Mouse (Mus musculus) frontal cortex, adult 2 months (tissue): ENCODE measurements around the gene Omp. TPM values are rescaled to one million over a fixed set of nuclear protein-coding genes. Genes with fewer than 3 reads are reported as not detected.
A peak's percentile ranks its signal among the peaks of the same experiment; 100 is the strongest.

Experiments used
- DNase-seq, 2 experiments: peaks; one replicate each; pipeline ENCODE4 v3.0.0; 2022; ENCODE audit warnings: low spot score in 1 of 2; ENCODE audit errors: extremely low spot score in 1 of 2
- polyA plus RNA-seq: library from polyadenylated mRNA; depleted of rRNA; stranded (reverse); fragments of >200 nt; gene quantifications from 2 replicates; pipeline ENCODE4 v1.2.3, GENCODE M21; 2012

Gene Omp
- polyA plus RNA-seq, 1 experiment: 22.2 TPM

GRCm38 (mm10) chr7:98171141-98172073 is 26.1 kb upstream of the Omp start:
- DNase-seq: peak in 1 of 2 experiments; percentile 39

GRCm38 (mm10) chr7:98164999-98165528 is 19.8 kb upstream of the Omp start:
- no peak for DNase-seq

GRCm38 (mm10) chr7:98164382-98164998 is 19.2 kb upstream of the Omp start:
- DNase-seq: no peak

- DNase-seq: no peak
These were observed 18.4 kb upstream of the Omp start for GRCm38 (mm10) chr7:98163700-98164099.

- no peak for DNase-seq
These were observed 16.9 kb upstream of the Omp start for GRCm38 (mm10) chr7:98162239-98162638.

- no peak for DNase-seq
These were observed 14.9 kb upstream of the Omp start for GRCm38 (mm10) chr7:98160041-98160740.

- DNase-seq: no peak
These were observed 13.2 kb upstream of the Omp start for GRCm38 (mm10) chr7:98158481-98158880.

- peak in 1 of 2 experiments; percentile 37 for DNase-seq
These were observed 12.5 kb upstream of the Omp start for GRCm38 (mm10) chr7:98157636-98158332.

GRCm38 (mm10) chr7:98156280-98156665 is 11.0 kb upstream of the Omp start:
- DNase-seq: no peak

GRCm38 (mm10) chr7:98155546-98156279 is 10.4 kb upstream of the Omp start:
- peak in 1 of 2 experiments; percentile 80 for DNase-seq

GRCm38 (mm10) chr7:98153892-98154291 is 8.6 kb upstream of the Omp start:
- DNase-seq: no peak

- DNase-seq: no peak
These were observed 8.0 kb upstream of the Omp start for GRCm38 (mm10) chr7:98153345-98153744.

GRCm38 (mm10) chr7:98152400-98152799 is 7.1 kb upstream of the Omp start:
- no peak for DNase-seq

GRCm38 (mm10) chr7:98150525-98150924 is 5.2 kb upstream of the Omp start:
- no peak for DNase-seq

GRCm38 (mm10) chr7:98149802-98150201 is 4.5 kb upstream of the Omp start:
- no peak for DNase-seq

- no peak for DNase-seq
These were observed 3.6 kb upstream of the Omp start for GRCm38 (mm10) chr7:98148721-98149407.

GRCm38 (mm10) chr7:98147766-98148165 is 2.5 kb upstream of the Omp start:
- DNase-seq: no peak

GRCm38 (mm10) chr7:98146447-98146845 is 1.1 kb upstream of the Omp start:
- DNase-seq: peak in 1 of 2 experiments; percentile 31

GRCm38 (mm10) chr7:98145842-98146446 is 642 bp upstream of the Omp start:
- peak; percentile 28 to 45 for DNase-seq
